Mouse (Mus musculus): ENCODE data around the gene Upk3a.
A peak's percentile ranks its signal among the peaks of the same experiment; 100 is the strongest.

GRCm38 (mm10) chr15:85000984-85001982, 15.7 kb upstream of the Upk3a start:
- TF ChIP-seq CTCF (IDR thresholded peaks at IDR 0.05; ENCODE audit: extremely low read depth, insufficient read depth, insufficient read length, insufficient replicate concordance) (peak; percentile 97), POLR2A (IDR thresholded peaks at IDR 0.05; ENCODE audit: low read depth, low read length) (no peak)
